Mouse (Mus musculus) macrophage (primary cell): Measurements from ENCODE around the gene Acta1. TPM values are rescaled to one million over a fixed set of nuclear protein-coding genes. Genes with fewer than 3 reads are reported as not detected.

ENCODE experiments used
- H3K27ac ChIP-seq: fragments of 350-480 bp; formaldehyde crosslinking; 2 replicates; pipeline ENCODE4 v1.9.0; 2021
- H3K36me3 ChIP-seq: fragments of 350-480 bp; formaldehyde crosslinking; 2 replicates; pipeline ENCODE4 v1.9.0; 2021; ENCODE audit errors: inconsistent target
- H3K4me3 ChIP-seq: fragments of 350-480 bp; formaldehyde crosslinking; 2 replicates; pipeline ENCODE4 v1.9.0; 2021; ENCODE audit errors: inconsistent target
- H3K79me2 ChIP-seq: fragments of 350-480 bp; formaldehyde crosslinking; 2 replicates; pipeline ENCODE4 v1.9.0; 2021; ENCODE audit errors: inconsistent target
- WGBS: methylation state at CpG from one replicate; pipeline ENCODE4 v1.1.7; 2026; ENCODE audit warnings: inconsistent platforms; ENCODE audit not compliant: missing documents; 5-methylcytosine and 5-hydroxymethylcytosine counted together
- polyA plus RNA-seq: library from polyadenylated mRNA; stranded (reverse); fragments of 250-400 nt; gene quantifications from 3 replicates; pipeline ENCODE4 v1.2.4, GENCODE M21; 2018; ENCODE audit warnings: inconsistent platforms

Gene Acta1
- polyA plus RNA-seq, 1 experiment from 2014 or later: not detected

GRCm38 (mm10) chr8:123845114-123845513 lies 49.4 kb downstream of the Acta1 start:
- 24% methylated on average over 13 of the region's 13 CpGs for WGBS
- no peak overlapping the region for H3K27ac ChIP-seq
- H3K4me3 ChIP-seq: no peak overlapping the region
- peaks cover 43% of the 10 kb centered on the region for H3K79me2 ChIP-seq
- no peaks in the 10 kb centered on the region for H3K36me3 ChIP-seq

GRCm38 (mm10) chr8:123844341-123844740 lies 50.2 kb downstream of the Acta1 start:
- no peak overlapping the region for H3K27ac ChIP-seq
- WGBS: 92% methylated on average over 7 of the region's 7 CpGs
- no peaks in the 10 kb centered on the region for H3K36me3 ChIP-seq
- H3K4me3 ChIP-seq: no peak overlapping the region
- peaks cover 35% of the 10 kb centered on the region for H3K79me2 ChIP-seq

GRCm38 (mm10) chr8:123842086-123842485 lies 52.5 kb downstream of the Acta1 start:
- Histone ChIP-seq H3K36me3 (no peaks in the 10 kb centered on the region), H3K79me2 (peaks cover 12% of the 10 kb centered on the region), H3K4me3 (no peak overlapping the region), H3K27ac (no peak overlapping the region)
- whole genome bisulfite sequencing: 93% methylated on average over 12 of the region's 12 CpGs

Other genes starting within 250 kb of the Acta1 start
- 1.3 to 2.2 TPM (median 1.3 TPM) in 3 replicates for gene Rhou, start 240.8 kb downstream of the Acta1 start, polyA plus RNA-seq
- 3.6 to 7.4 TPM (median 5.6 TPM) in 3 replicates for gene Rab4a, start 88.8 kb downstream of the Acta1 start, polyA plus RNA-seq
- 2.6 to 6.1 TPM (median 3.2 TPM) in 3 replicates for gene Ccsap, start 34.5 kb downstream of the Acta1 start, polyA plus RNA-seq
- 7.0 to 14.0 TPM (median 8.7 TPM) in 3 replicates for gene Nup133, start 54.5 kb upstream of the Acta1 start, polyA plus RNA-seq
- 3.5 to 8.4 TPM (median 5.8 TPM) in 3 replicates for gene Abcb10, start 88.4 kb upstream of the Acta1 start, polyA plus RNA-seq
- 10.7 to 14.1 TPM (median 13.4 TPM) in 3 replicates for gene Taf5l, start 126.6 kb upstream of the Acta1 start, polyA plus RNA-seq
- 3.8 to 8.5 TPM (median 3.8 TPM) in 3 replicates for gene Urb2, start 126.8 kb upstream of the Acta1 start, polyA plus RNA-seq